8 mouse cellular contexts compared by ENCODE assay signal in genomic region chr19:25238121-25238520, GRCm38 (mm10). TPM values are rescaled to one million over a fixed set of nuclear protein-coding genes. Genes with fewer than 3 reads are reported as not detected.
DNase-seq lines count a peak whose midpoint lies in the region; ATAC-seq and TF ChIP-seq lines count a peak whose summit lies in the region.

No protein-coding gene starts in this region.

- no peak for TF ChIP-seq POLR2A in cerebellum, adult 2 months (IDR thresholded peaks at IDR 0.05; ENCODE audit: borderline replicate concordance, insufficient read depth, low read length)
- no peak for TF ChIP-seq POLR2A in thymus, adult 2 months (IDR thresholded peaks at IDR 0.05; ENCODE audit: control insufficient read depth, extremely low read depth, insufficient read depth, low read length, poor library complexity)

- TF ChIP-seq CTCF in intestine, postnatal 0 days (IDR thresholded peaks at IDR 0.05; ENCODE audit: low read depth): no peak
- no peak for TF ChIP-seq CTCF in cerebellum, adult 2 months (IDR thresholded peaks at IDR 0.05; ENCODE audit: borderline replicate concordance, insufficient read depth, low read depth, low read length)
- no peak for TF ChIP-seq CTCF in thymus, adult 2 months (IDR thresholded peaks at IDR 0.05; ENCODE audit: borderline replicate concordance, control insufficient read depth, extremely low read depth, insufficient read depth, low read length, poor library complexity)

- no peak for DNase-seq in kidney, postnatal 36 days
- peak; percentile 52 for DNase-seq in forebrain, embryonic 11.5 days (ENCODE audit: low spot score)
- no peak for DNase-seq in neural tube, embryonic 11.5 days (ENCODE audit: low spot score)
- DNase-seq in cerebellum, adult 2 months: no peak
- no peak for DNase-seq in thymus, adult 2 months

- no peak overlapping the region for H3K27ac ChIP-seq in kidney, embryonic 14.5 days (ENCODE audit: low read depth, low read length)
- H3K27ac ChIP-seq in forebrain, embryonic 11.5 days (ENCODE audit: low read depth, low read length): no peak overlapping the region
- no peak overlapping the region for H3K27ac ChIP-seq in intestine, postnatal 0 days (ENCODE audit: low read depth, low read length)
- no peak overlapping the region for H3K27ac ChIP-seq in neural tube, embryonic 11.5 days (ENCODE audit: low read depth, low read length)
- no peak overlapping the region for H3K27ac ChIP-seq in cerebellum, adult 2 months (ENCODE audit: insufficient read depth, low read length)
- no peak overlapping the region for H3K27ac ChIP-seq in thymus, adult 2 months (ENCODE audit: control insufficient read depth, insufficient read depth, low read length)

- H3K4me3 ChIP-seq in kidney, embryonic 14.5 days (ENCODE audit: low read length): peak overlapping the region; percentile 75
- H3K4me3 ChIP-seq in forebrain, embryonic 11.5 days (ENCODE audit: low read depth, low read length): peak overlapping the region; percentile 66
- H3K4me3 ChIP-seq in intestine, postnatal 0 days (ENCODE audit: low read depth, low read length): peak overlapping the region; percentile 61
- H3K4me3 ChIP-seq in neural tube, embryonic 11.5 days (ENCODE audit: low read depth, low read length): peak overlapping the region; percentile 62; the same call in 1 of the 2 replicates
- H3K4me3 ChIP-seq in cerebellum, adult 2 months (replicated peaks; ENCODE audit: insufficient read depth, low read depth, low read length): no peak overlapping the region
- no peak overlapping the region for H3K4me3 ChIP-seq in thymus, adult 2 months (ENCODE audit: control insufficient read depth, insufficient read depth, low read length)

- H3K27me3 ChIP-seq in kidney, embryonic 14.5 days (ENCODE audit: control insufficient read depth, insufficient read depth, low read length): peaks cover 12% of the 10 kb centered on the region
- peaks cover 3% of the 10 kb centered on the region for H3K27me3 ChIP-seq in forebrain, embryonic 11.5 days (ENCODE audit: control insufficient read depth, insufficient read depth, low read length)
- no peaks in the 10 kb centered on the region for H3K27me3 ChIP-seq in intestine, postnatal 0 days (replicated peaks; ENCODE audit: control insufficient read depth, insufficient read depth, low read length)
- H3K27me3 ChIP-seq in neural tube, embryonic 11.5 days (ENCODE audit: control insufficient read depth, insufficient read depth, low read length): no peaks in the 10 kb centered on the region
- H3K27me3 ChIP-seq in cerebellum, adult 2 months (ENCODE audit: control insufficient read depth, insufficient read depth, low read length): no peaks in the 10 kb centered on the region; the same call in 1 of the 2 replicates
- peaks cover 13% of the 10 kb centered on the region; the same call in 1 of the 2 replicates for H3K27me3 ChIP-seq in thymus, adult 2 months (ENCODE audit: control insufficient read depth, insufficient read depth, low read length)

- ATAC-seq in kidney, embryonic 14.5 days (ENCODE audit: low FRiP score, low TSS enrichment): no peak
- ATAC-seq in forebrain, embryonic 11.5 days (replicated peaks; ENCODE audit: low FRiP score): no peak
- ATAC-seq in intestine, postnatal 0 days: no peak
- ATAC-seq in neural tube, embryonic 11.5 days (ENCODE audit: insufficient read depth, low FRiP score, low TSS enrichment): no peak
- no peak for ATAC-seq in granulocyte monocyte progenitor cell, adult 5-6 weeks (replicated peaks; ENCODE audit: poor library complexity, severe bottlenecking)

- H3K9me3 ChIP-seq in kidney, embryonic 14.5 days (ENCODE audit: control insufficient read depth, low read length): no peaks in the 10 kb centered on the region
- no peaks in the 10 kb centered on the region; the same call in 1 of the 2 replicates for H3K9me3 ChIP-seq in forebrain, embryonic 11.5 days (ENCODE audit: control insufficient read depth, low read length)
- H3K9me3 ChIP-seq in intestine, postnatal 0 days (ENCODE audit: control insufficient read depth): no peaks in the 10 kb centered on the region
- H3K9me3 ChIP-seq in neural tube, embryonic 11.5 days (ENCODE audit: control insufficient read depth, low read length): no peaks in the 10 kb centered on the region

- 2% methylated on average over 13 of the region's 13 CpGs for WGBS in kidney, embryonic 14.5 days
- WGBS in forebrain, embryonic 11.5 days: 3% methylated on average over 13 of the region's 13 CpGs
- 11% methylated on average over 13 of the region's 13 CpGs for WGBS in intestine, postnatal 0 days
- 4% methylated on average over 13 of the region's 13 CpGs for WGBS in neural tube, embryonic 11.5 days
- WGBS in cerebellum, adult 2 months: 8% methylated on average over 13 of the region's 13 CpGs
- 17% methylated on average over 13 of the region's 13 CpGs for WGBS in thymus, adult 2 months

- H3K4me1 ChIP-seq in kidney, embryonic 14.5 days (ENCODE audit: control insufficient read depth, insufficient read depth, low read length): no peaks in the 10 kb centered on the region
- no peaks in the 10 kb centered on the region; the same call in 1 of the 2 replicates for H3K4me1 ChIP-seq in forebrain, embryonic 11.5 days (replicated peaks; ENCODE audit: control insufficient read depth, insufficient read depth, low read length)
- H3K4me1 ChIP-seq in intestine, postnatal 0 days (replicated peaks; ENCODE audit: control insufficient read depth, insufficient read depth, low read length): no peaks in the 10 kb centered on the region; the same call in 1 of the 2 replicates
- no peaks in the 10 kb centered on the region for H3K4me1 ChIP-seq in neural tube, embryonic 11.5 days (ENCODE audit: control insufficient read depth, insufficient read depth, low read length)
- H3K4me1 ChIP-seq in cerebellum, adult 2 months (ENCODE audit: control insufficient read depth, insufficient read depth, low read length): no peaks in the 10 kb centered on the region
- no peaks in the 10 kb centered on the region for H3K4me1 ChIP-seq in thymus, adult 2 months (replicated peaks; ENCODE audit: control insufficient read depth, insufficient read depth, low read length)

- no peaks in the 10 kb centered on the region for H3K36me3 ChIP-seq in kidney, embryonic 14.5 days (ENCODE audit: control insufficient read depth, insufficient read depth, low read length)
- no peaks in the 10 kb centered on the region for H3K36me3 ChIP-seq in forebrain, embryonic 11.5 days (ENCODE audit: control insufficient read depth, insufficient read depth, low read length)
- H3K36me3 ChIP-seq in intestine, postnatal 0 days (ENCODE audit: control insufficient read depth, insufficient read depth): no peaks in the 10 kb centered on the region
- H3K36me3 ChIP-seq in neural tube, embryonic 11.5 days (ENCODE audit: control insufficient read depth, insufficient read depth, low read length): no peaks in the 10 kb centered on the region
- H3K36me3 ChIP-seq in thymus, adult 2 months (ENCODE audit: control insufficient read depth, insufficient read depth, low read length): no peaks in the 10 kb centered on the region

- H3K4me2 ChIP-seq in kidney, embryonic 14.5 days (replicated peaks; ENCODE audit: low read depth, low read length): peak overlapping the region; percentile 91
- H3K4me2 ChIP-seq in forebrain, embryonic 11.5 days (ENCODE audit: low read depth, low read length, severe bottlenecking): peak overlapping the region; percentile 99
- peak overlapping the region; percentile 78 for H3K4me2 ChIP-seq in intestine, postnatal 0 days (replicated peaks; ENCODE audit: low read depth)
- H3K4me2 ChIP-seq in neural tube, embryonic 11.5 days (ENCODE audit: low read depth): peak overlapping the region; percentile 91

- H3K9ac ChIP-seq in kidney, embryonic 14.5 days (ENCODE audit: low read depth, low read length): peak overlapping the region; percentile 66; the same call in 1 of the 2 replicates
- peak overlapping the region; percentile 1; the same call in 1 of the 2 replicates for H3K9ac ChIP-seq in forebrain, embryonic 11.5 days (ENCODE audit: low read length)
- no peak overlapping the region for H3K9ac ChIP-seq in intestine, postnatal 0 days (ENCODE audit: low read depth, low read length)
- H3K9ac ChIP-seq in neural tube, embryonic 11.5 days (ENCODE audit: low read length): no peak overlapping the region

RNA-seq across cellular contexts. Expression of gene Kank1, which starts 1.3 kb away (rescaled TPM):
- 14.5 and 23.0 TPM in 2 replicates for polyA plus RNA-seq in kidney, embryonic 14.5 days (2014; fragmentation: Nextera tagmentation; extraction: Ambion mirVana)
- polyA plus RNA-seq in forebrain, embryonic 11.5 days (2014; fragmentation: Nextera tagmentation; extraction: Ambion mirVana): 9.6 and 15.3 TPM in 2 replicates
- 6.0 and 6.9 TPM in 2 replicates for polyA plus RNA-seq in intestine, postnatal 0 days (2015; fragmentation: Nextera tagmentation; extraction: Ambion mirVana)
- 14.7 and 15.3 TPM in 2 replicates for polyA plus RNA-seq in neural tube, embryonic 11.5 days (2014; fragmentation: Nextera tagmentation; extraction: Ambion mirVana)
- 11.5 and 12.0 TPM in 2 replicates for polyA plus RNA-seq in cerebellum, adult 2 months (2012; rRNA removed)
- 9.6 and 13.6 TPM in 2 replicates for polyA plus RNA-seq in thymus, adult 2 months (2012; rRNA removed)
- not detected in 2 replicates for total RNA-seq in granulocyte monocyte progenitor cell, adult 5-6 weeks (2014; fragmentation: Nextera tagmentation)
- total RNA-seq in granulocyte monocyte progenitor cell, adult 5-6 weeks (2017): not detected in 2 replicates

Comparison
In these comparisons a context has a peak if more than half of its experiments do, and no peak if none do; other contexts are left out.
1. H3K4me3 ChIP-seq: peak in kidney, embryonic 14.5 days (single experiment), forebrain, embryonic 11.5 days (single experiment), intestine, postnatal 0 days (single experiment) and neural tube, embryonic 11.5 days (single experiment); none in cerebellum, adult 2 months (single experiment) and thymus, adult 2 months (single experiment).
2. H3K9ac ChIP-seq: peak in kidney, embryonic 14.5 days (single experiment) and forebrain, embryonic 11.5 days (single experiment); none in intestine, postnatal 0 days (single experiment) and neural tube, embryonic 11.5 days (single experiment).
3. Peak in every context shown above with its lines, with median percentiles within 50 percentile points of each other: H3K4me2 ChIP-seq.